Mouse (Mus musculus) mesoderm, embryonic 11.5 days (tissue): ENCODE data around the gene Olfr441.
A peak's percentile ranks its signal among the peaks of the same experiment; 100 is the strongest.
"Not testable (repeated sequence)": the region's sequence is repeated elsewhere in the genome, so short reads cannot be mapped to it uniquely, and the experiment has no call there.

ENCODE experiments used
- DNase-seq: peaks from one replicate; pipeline ENCODE4 v3.0.0-alpha.2; 2012; ENCODE audit warnings: low read depth, low spot score

Olfr441 gene

GRCm38 (mm10) chr6:43106069-43106468 lies at the start of gene Olfr441:
Olfr441 (plus strand) TSS chr6:43106369.
- DNase-seq: not testable (repeated sequence)

DNA sequence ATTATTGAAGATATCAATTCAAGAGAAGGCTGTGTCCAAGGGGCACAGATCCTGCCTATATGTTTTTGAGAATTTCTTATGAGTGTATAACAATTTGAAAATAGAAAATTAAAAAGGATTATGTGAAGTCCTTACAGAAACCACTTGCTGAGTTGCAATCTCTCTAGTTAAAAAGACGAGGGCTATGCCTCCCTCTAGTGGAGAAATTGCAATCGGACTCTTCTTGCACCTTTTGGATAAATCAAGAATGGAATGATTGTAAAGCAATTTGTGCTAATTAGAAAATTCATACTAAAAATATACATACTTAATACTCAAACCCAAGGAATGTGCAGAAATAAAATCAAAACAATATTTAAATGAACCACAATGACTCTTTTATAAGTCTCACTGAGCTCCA lies 27.4 kb upstream of the Olfr441 start:
- peak; percentile 8 for DNase-seq

DNA sequence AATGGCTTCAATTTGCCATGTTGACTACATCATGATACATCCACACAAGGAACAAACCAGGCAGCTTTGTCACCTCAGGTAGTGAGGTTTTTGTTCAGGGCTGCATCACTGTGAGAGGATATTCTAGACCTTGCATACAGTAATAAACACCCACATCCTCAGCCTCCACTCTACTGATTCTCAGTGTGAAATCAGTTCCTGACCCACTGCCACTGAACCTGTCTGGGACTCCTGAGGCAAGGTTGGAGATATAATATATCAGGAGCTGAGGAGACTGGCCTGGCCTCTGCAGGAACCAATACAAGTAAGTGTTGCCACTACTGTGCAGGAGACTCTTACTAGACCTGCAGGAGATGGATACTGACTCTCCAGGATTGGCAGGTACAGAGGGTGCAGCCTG lies 24.8 kb upstream of the Olfr441 start:
- not testable (repeated sequence) for DNase-seq

DNA sequence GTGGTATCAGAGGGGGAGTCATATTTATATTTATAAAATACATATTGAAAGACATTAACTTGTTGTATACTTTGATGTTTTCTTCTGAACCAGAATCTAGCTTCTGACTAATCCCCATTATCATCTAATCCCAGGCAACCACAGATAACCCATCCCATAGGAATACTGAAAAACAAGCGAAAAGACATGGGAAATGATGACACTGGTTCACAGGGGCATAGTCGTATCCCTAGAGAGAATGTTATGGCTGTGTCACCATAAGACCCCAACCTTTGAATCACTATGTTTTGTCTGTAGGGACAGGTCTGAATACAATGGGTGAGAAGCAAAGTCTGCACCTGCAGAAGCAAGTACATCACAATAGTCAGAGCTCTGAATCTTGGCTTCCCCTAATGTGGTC lies 40.1 kb downstream of the Olfr441 start, which contains the start of gene Olfr237-ps1:
Gene Olfr237-ps1 (plus strand): TSS at position 301 of the 400 bp plus-strand sequence.
- DNase-seq: not testable (repeated sequence)

GRCm38 (mm10) chr6:43159502-43159901 lies 53.3 kb downstream of the Olfr441 start:
- DNase-seq: no peak

DNA sequence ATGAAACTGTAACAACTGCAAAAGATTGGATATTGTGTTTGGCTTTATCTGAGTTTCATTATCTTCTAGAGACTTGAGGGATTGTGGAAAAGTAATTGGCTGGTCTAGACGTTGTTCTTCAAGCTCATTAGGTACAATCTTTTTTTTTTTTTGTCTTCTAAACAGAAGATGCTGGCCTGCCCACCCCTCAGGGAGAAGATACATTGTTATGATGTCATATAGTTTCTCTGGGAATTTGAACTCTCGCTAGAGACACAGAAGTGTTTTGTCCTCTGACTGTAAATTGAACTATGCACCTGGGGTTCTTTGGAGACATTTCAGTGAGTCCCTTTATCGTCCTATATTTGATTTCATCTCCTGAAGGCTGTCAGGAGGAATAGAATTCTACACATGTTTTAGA lies 56.8 kb downstream of the Olfr441 start, which contains the start of gene Olfr437:
Gene Olfr437 (plus strand): TSS at position 301 of the 400 bp plus-strand sequence.
- DNase-seq: no peak

DNA sequence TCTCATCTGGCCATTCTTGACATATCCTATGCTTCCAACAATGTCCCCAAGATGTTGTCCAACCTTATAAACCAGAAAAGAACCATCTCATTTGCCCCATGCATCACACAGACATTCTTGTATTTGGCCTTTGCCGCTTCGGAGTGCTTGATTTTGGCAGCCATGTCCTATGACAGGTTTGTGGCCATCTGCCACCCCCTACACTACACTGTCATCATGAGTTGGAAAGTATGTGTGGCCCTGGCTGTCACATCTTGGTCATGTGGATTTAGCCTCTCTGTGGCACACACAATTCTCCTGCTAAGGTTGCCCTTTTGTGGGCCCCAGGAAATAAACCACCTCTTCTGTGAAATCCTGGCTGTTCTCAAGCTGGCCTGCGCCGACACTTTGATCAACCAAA lies 61.1 kb downstream of the Olfr441 start:
- no peak for DNase-seq
